Mouse (Mus musculus) lung, postnatal 0 days (tissue): Measurements from ENCODE around the gene Tepp. TPM values are rescaled to one million over a fixed set of nuclear protein-coding genes. Genes with fewer than 3 reads are reported as not detected.

Experiments
- ATAC-seq: fragments of 200-750 bp; cut with Nextera tagmentation; 2 replicates; pipeline ENCODE4 v1.8.0; 2017; ENCODE audit warnings: moderate library complexity
- DNase-seq: peaks from one replicate; pipeline ENCODE4 v3.0.0-alpha.2; 2016; ENCODE audit warnings: low spot score
- H3K27ac ChIP-seq: fragments of 300-500 bp; sonication (generic); 2 replicates; pipeline ENCODE4 v1.5.1; 2014; ENCODE audit warnings: antibody characterized with exemption, mild to moderate bottlenecking, low read length, mixed read lengths
- H3K27me3 ChIP-seq: fragments of 300-500 bp; sonication (generic); replicated peaks from 2 replicates; pipeline ENCODE4 v1.6.1; 2014; ENCODE audit warnings: low read length, mixed read lengths; ENCODE audit not compliant: insufficient read depth
- H3K36me3 ChIP-seq: fragments of 300-500 bp; sonication (generic); 2 replicates; pipeline ENCODE4 v1.6.1; 2014; ENCODE audit warnings: low read length, mixed read lengths; ENCODE audit not compliant: insufficient read depth
- H3K4me1 ChIP-seq: fragments of 300-500 bp; sonication (generic); 2 replicates; pipeline ENCODE4 v1.6.1; 2014; ENCODE audit warnings: antibody characterized with exemption, low read depth, low read length, mixed read lengths; ENCODE audit not compliant: insufficient read depth
- H3K4me2 ChIP-seq: fragments of 300-500 bp; sonication (generic); replicated peaks from 2 replicates; pipeline ENCODE4 v1.6.1; 2014; ENCODE audit warnings: low read depth, mild to moderate bottlenecking, low read length, moderate library complexity, mixed read lengths
- H3K4me3 ChIP-seq: fragments of 300-500 bp; sonication (generic); 2 replicates; pipeline ENCODE4 v1.5.1; 2014; ENCODE audit warnings: low read depth, low read length
- H3K9ac ChIP-seq: fragments of 300-500 bp; sonication (generic); replicated peaks from 2 replicates; pipeline ENCODE4 v1.6.1; 2014; ENCODE audit warnings: low read depth, mild to moderate bottlenecking
- H3K9me3 ChIP-seq: fragments of 300-500 bp; sonication (generic); 2 replicates; pipeline ENCODE4 v1.6.1; 2016; ENCODE audit warnings: low read length, mixed read lengths
- CTCF ChIP-seq: IDR thresholded peaks from 2 replicates; pipeline ENCODE4 v1.5.1; 2016; ENCODE audit warnings: antibody characterized with exemption, mild to moderate bottlenecking
- EP300 ChIP-seq: IDR thresholded peaks from 2 replicates; pipeline ENCODE4 v1.6.1; 2016; ENCODE audit warnings: antibody characterized with exemption, mild to moderate bottlenecking, control low read depth
- WGBS: fragments of 180-500 bp; shearing (Covaris S2); extraction: QIAGEN DNeasy Blood & Tissue Kit; methylation state at CpG from one replicate; pipeline ENCODE4 v1.1.7; 2014; 5-methylcytosine and 5-hydroxymethylcytosine counted together
- polyA plus RNA-seq: library from polyadenylated mRNA; unstranded; fragments of >200 nt; fragmentation: Nextera tagmentation; extraction: Ambion mirVana; gene quantifications from 2 replicates; pipeline ENCODE4 v1.2.1, GENCODE M21; 2015

Tepp gene
- polyA plus RNA-seq, 1 experiment from 2014 or later, result 2.1 TPM

GRCm38 (mm10) chr8:95326822-95327221, 16.5 kb downstream of the Tepp start:
- WGBS, result 70% methylated on average over 5 of the region's 5 CpGs
- peaks cover 16% of the 10 kb centered on the region for H3K36me3 ChIP-seq
- TF ChIP-seq CTCF (no peak), EP300 (peak; percentile 63)

GRCm38 (mm10) chr8:95327866-95328465, 17.6 kb downstream of the Tepp start:
- Histone ChIP-seq H3K4me2 (no peak overlapping the region), H3K36me3 (peaks cover 16% of the 10 kb centered on the region), H3K9me3 (no peaks in the 10 kb centered on the region), H3K4me1 (peaks cover 16% of the 10 kb centered on the region; the same call in 1 of the 2 replicates), H3K9ac (no peak overlapping the region), H3K27me3 (no peaks in the 10 kb centered on the region), H3K27ac (no peak overlapping the region), H3K4me3 (no peak overlapping the region)
- no peak for TF ChIP-seq CTCF
- TF ChIP-seq EP300, result no peak
- no peak for ATAC-seq
- WGBS, result 90% methylated on average over 43 of the region's 46 CpGs
- no peak for DNase-seq

More at GRCm38 (mm10) chr8:95326822-95327221, 16.5 kb downstream of the Tepp start:
- ATAC-seq (no peak), DNase-seq (no peak)
- H3K27ac ChIP-seq, result 0 out of 2 replicates have a peak overlapping the region, but pooled peaks have one; percentile 38
- no peak overlapping the region for H3K4me2 ChIP-seq
- no peak overlapping the region for H3K4me3 ChIP-seq
- no peaks in the 10 kb centered on the region for H3K9me3 ChIP-seq
- no peak overlapping the region for H3K9ac ChIP-seq
- no peaks in the 10 kb centered on the region for H3K27me3 ChIP-seq
- H3K4me1 ChIP-seq, result peaks cover 12% of the 10 kb centered on the region; the same call in 1 of the 2 replicates

- H3K9ac ChIP-seq, result peak overlapping the region; percentile 86
- WGBS, result 71% methylated on average over 1 of the region's 1 CpGs
- peak overlapping the region; percentile 84 for H3K4me3 ChIP-seq
- peak overlapping the region; percentile 96 for H3K27ac ChIP-seq
- no peaks in the 10 kb centered on the region for H3K9me3 ChIP-seq
- ATAC-seq (no peak), DNase-seq (no peak)
- TF ChIP-seq EP300, result no peak
- H3K4me1 ChIP-seq, result peaks cover 15% of the 10 kb centered on the region; the same call in 1 of the 2 replicates
- peak overlapping the region; percentile 85 for H3K4me2 ChIP-seq
- no peaks in the 10 kb centered on the region for H3K27me3 ChIP-seq
- H3K36me3 ChIP-seq, result peaks cover 16% of the 10 kb centered on the region
Observed at GRCm38 (mm10) chr8:95330367-95330766, 20.0 kb downstream of the Tepp start.

- Histone ChIP-seq H3K36me3 (peaks cover 16% of the 10 kb centered on the region), H3K9me3 (no peaks in the 10 kb centered on the region), H3K4me1 (peaks cover 15% of the 10 kb centered on the region; the same call in 1 of the 2 replicates), H3K27me3 (no peaks in the 10 kb centered on the region), H3K9ac (peak overlapping the region; percentile 86), H3K27ac (peak overlapping the region; percentile 96), H3K4me3 (peak overlapping the region; percentile 84), H3K4me2 (peak overlapping the region; percentile 85)
- TF ChIP-seq CTCF, result peak; percentile 35
- TF ChIP-seq EP300, result no peak
- ATAC-seq (peak; percentile 39), DNase-seq (peak; percentile 81)
- under 1% methylated on average over 36 of the region's 38 CpGs for WGBS
Observed at GRCm38 (mm10) chr8:95331156-95331719, 20.9 kb downstream of the Tepp start.

- TF ChIP-seq CTCF (peak; percentile 73), EP300 (no peak)
- no peaks in the 10 kb centered on the region for H3K27me3 ChIP-seq
- H3K4me1 ChIP-seq, result peaks cover 15% of the 10 kb centered on the region; the same call in 1 of the 2 replicates
- peak within 1 kb of the TSS; percentile 86 for H3K9ac ChIP-seq
- H3K4me2 ChIP-seq, result peak within 1 kb of the TSS; percentile 85
- peak within 1 kb of the TSS; percentile 84 for H3K4me3 ChIP-seq
- ATAC-seq (peak; percentile 95), DNase-seq (peak; percentile 96)
- under 1% methylated on average over 66 of the region's 80 CpGs for WGBS
- peaks cover 16% of the 10 kb centered on the region for H3K36me3 ChIP-seq
- H3K27ac ChIP-seq, result peak within 1 kb of the TSS; percentile 96
- no peaks in the 10 kb centered on the region for H3K9me3 ChIP-seq
Observed at GRCm38 (mm10) chr8:95331720-95332436, 21.5 kb downstream of the Tepp start, which contains the start of the genes Zfp319 and Usb1. Gene Zfp319 (minus strand): TSS chr8:95331950. Gene Usb1 (plus strand): TSS chr8:95332284.
